Mouse (Mus musculus) ES-Bruce4 (cell line): ENCODE results near the gene Arhgap45.

Source experiments
- CTCF ChIP-seq: IDR thresholded peaks from one replicate; pipeline ENCODE4 v1.8.1; 2011; ENCODE audit warnings: low read depth, low read length
- POLR2A ChIP-seq: IDR thresholded peaks from one replicate; pipeline ENCODE4 v1.8.1; 2011; ENCODE audit warnings: low read length; ENCODE audit not compliant: insufficient read depth

GRCm38 (mm10) chr10:79974087-79974486 lies 42.4 kb upstream of the Arhgap45 start:
- TF ChIP-seq CTCF = no peak
- no peak for TF ChIP-seq POLR2A
